Mouse (Mus musculus) CD4-positive naive resting alpha-beta T cell, adult 76 days (primary cell): Measurements from ENCODE around the gene Olfr889. TPM values are rescaled to one million over a fixed set of nuclear protein-coding genes. Genes with fewer than 3 reads are reported as not detected.

Source experiments
- total RNA-seq: library from RNA; stranded (reverse); gene quantifications from one replicate; pipeline ENCODE4 v1.2.4, GENCODE M21; 2023

Olfr889 gene
- not detected for total RNA-seq

GRCm38 (mm10) chr9:38114898-38115297 lies at the start of gene Olfr889:
Gene Olfr889 (plus strand): TSS chr9:38115198.

GRCm38 (mm10) chr9:38083772-38084171 lies 31.2 kb upstream of the Olfr889 start, which contains the start of gene Olfr887:
Gene Olfr887 (plus strand): TSS chr9:38084072.

GRCm38 (mm10) chr9:38107828-38108227 lies 7.2 kb upstream of the Olfr889 start, which contains the start of gene Olfr888:
Gene Olfr888 (plus strand): TSS chr9:38108128.

DNA sequence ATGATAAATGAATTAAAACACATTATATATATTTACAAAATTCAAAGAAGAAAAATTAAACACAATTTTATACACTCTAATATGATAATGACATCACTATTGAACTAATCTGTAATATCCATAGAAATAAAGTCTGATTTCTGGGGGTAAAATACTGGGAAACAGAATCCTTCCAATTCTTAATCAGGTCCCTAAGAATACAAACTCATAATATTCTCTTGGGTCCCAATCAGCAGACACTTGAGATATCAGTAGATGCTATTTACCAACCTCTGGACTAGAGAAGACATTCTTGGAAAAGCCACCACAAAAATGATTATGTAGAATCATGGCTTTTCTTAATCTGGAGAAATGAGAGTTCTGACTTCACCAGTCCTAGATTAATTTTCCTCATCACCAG lies 27.2 kb downstream of the Olfr889 start, which contains the start of gene Olfr890:
Olfr890 (plus strand) TSS at position 301 of the 400 bp plus-strand sequence.

Other genes starting within 250 kb of the Olfr889 start
- gene Olfr145, start 218.5 kb upstream of the Olfr889 start, total RNA-seq: not detected
- not detected for gene Olfr878, start 197.4 kb upstream of the Olfr889 start, total RNA-seq
- not detected for gene Olfr881, start 123.4 kb upstream of the Olfr889 start, total RNA-seq
- gene Olfr883, start 89.4 kb upstream of the Olfr889 start, total RNA-seq: not detected
- gene Olfr884, start 68.6 kb upstream of the Olfr889 start, total RNA-seq: not detected
- gene Olfr885, start 53.9 kb upstream of the Olfr889 start, total RNA-seq: not detected
- gene Olfr887, start 31.1 kb upstream of the Olfr889 start, total RNA-seq: not detected
- not detected for gene Olfr888, start 7.1 kb upstream of the Olfr889 start, total RNA-seq
- not detected for gene Olfr890, start 27.3 kb downstream of the Olfr889 start, total RNA-seq
- not detected for gene Olfr891, start 65.6 kb downstream of the Olfr889 start, total RNA-seq
- not detected for gene Olfr893, start 93.2 kb downstream of the Olfr889 start, total RNA-seq
- gene Olfr894, start 102.9 kb downstream of the Olfr889 start, total RNA-seq: not detected
- not detected for gene Olfr143, start 137.6 kb downstream of the Olfr889 start, total RNA-seq
- gene Olfr895, start 152.7 kb downstream of the Olfr889 start, total RNA-seq: not detected
- not detected for gene Olfr896-ps1, start 175.9 kb downstream of the Olfr889 start, total RNA-seq
- gene Olfr25, start 213.9 kb downstream of the Olfr889 start, total RNA-seq: not detected
- gene Olfr898, start 233.2 kb downstream of the Olfr889 start, total RNA-seq: not detected